Mouse (Mus musculus) fibroblast of lung, adult 2 months (primary cell): ENCODE results near the gene Sh3rf1.
"Not testable (repeated sequence)": the region's sequence is repeated elsewhere in the genome, so short reads cannot be mapped to it uniquely, and the experiment has no call there.

Experiments used
- DNase-seq: peaks from one replicate; pipeline ENCODE4 v3.0.0-alpha.2; 2011; ENCODE audit warnings: low read depth

The Sh3rf1 gene

DNA sequence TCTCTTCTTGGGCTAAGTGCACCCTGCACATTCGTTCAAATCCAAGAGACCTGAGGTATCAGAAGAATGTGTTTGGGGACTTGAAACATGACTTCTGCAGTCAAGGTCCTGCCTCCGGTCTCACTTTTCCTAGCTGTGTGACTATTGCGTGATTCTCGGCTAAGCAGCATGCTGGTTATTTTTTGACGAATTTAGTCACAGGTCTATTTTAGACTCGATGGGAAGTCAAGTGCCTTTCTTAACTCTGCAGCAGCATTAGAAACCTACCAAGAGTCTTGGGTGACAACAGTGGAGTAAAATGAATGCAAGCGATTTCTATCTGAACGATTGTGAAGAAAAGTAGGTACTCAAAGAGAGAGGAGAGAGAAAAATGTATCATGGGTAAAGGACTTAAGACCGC is 149.6 kb downstream of the Sh3rf1 start:
- DNase-seq: no peak

DNA sequence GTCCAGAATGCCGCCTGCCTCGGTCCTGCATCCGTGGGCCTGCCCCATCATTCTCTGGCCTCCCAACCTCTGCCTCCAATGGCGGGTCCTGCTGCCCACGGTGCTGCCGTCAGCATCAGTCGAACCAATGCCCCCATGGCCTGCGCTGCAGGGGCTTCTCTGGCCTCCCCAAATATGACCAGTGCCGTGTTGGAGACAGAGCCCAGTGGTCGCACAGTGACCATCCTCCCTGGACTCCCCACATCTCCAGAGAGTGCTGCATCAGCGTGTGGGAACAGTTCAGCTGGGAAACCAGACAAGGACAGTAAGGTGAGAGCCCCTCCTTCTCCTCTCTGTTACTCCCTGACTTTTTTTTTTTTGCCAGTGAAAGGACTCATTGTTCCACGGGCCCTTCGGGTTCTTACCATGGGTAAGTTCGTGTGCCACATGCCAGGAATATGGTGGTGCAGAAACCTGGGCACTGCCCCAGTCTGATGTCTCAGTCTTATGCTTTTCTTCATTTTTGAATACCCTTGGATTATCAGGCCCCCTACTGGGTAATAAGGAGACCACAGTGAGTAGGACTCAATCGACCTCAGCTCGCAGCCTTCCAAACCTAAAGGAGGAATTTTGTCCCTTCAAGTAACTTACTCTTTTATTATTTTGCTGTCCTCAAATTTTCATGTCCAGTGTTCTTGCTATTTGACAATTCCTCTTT is 150.5 kb downstream of the Sh3rf1 start:
- DNase-seq: peak; percentile 35

DNA sequence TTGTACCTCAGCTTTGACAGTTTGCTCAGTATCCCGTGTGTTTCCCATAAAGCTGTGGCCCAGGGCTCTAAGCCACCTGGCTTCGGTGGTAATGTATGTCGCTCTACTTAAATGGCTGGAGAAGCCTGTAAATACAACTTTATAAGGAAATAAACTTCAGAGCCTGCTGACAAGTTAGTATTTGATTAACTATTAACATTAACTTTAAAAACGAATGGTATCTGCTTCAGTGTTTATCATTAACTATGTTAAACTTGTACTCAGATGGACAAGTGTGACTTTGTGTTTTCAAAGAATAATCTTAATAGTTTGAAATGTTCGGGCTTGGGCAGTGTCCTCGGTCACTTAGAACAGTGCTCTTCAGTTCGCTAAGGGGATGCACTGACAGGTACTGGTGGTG is 151.5 kb downstream of the Sh3rf1 start:
- no peak for DNase-seq

DNA sequence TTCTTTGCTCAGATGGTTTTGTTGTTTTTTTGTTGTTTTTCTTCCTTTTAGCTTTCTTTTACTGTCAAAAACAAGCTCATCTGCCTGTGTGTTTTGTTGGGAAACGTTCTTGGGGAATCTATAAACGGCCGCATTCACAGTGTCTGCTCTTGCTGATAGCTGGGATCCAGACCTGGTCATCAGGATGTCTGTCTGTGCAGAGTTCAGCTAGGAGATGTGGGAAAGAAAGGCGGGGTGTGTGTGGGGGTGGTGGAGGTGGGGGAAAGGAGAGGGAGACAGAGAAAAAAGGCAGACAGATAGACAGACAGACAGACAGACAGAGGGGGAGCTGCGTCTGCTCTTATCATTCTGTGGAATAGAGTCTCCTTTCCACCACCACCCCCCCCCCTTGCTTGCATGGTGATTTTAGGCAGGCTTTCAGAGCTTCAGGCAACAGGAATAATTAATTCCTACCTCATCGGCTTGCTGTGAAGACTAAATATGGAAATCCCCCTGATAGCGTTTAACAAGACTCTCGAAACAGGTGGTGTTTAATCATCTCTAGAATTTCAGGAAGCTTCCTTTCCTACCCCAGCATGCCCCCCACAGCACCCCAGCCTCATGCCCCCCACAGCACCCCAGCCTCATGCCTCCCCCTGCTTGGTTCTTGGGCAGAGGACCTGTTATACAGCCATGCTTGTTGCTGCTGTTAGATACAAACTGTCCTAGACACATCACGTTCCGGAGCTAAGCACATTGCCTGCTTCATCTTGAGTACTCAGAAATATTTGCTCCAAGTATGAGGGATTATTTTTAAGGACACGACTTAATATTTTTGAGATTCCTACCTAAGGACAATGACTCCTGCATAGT is 155.4 kb downstream of the Sh3rf1 start:
- DNase-seq: no peak

DNA sequence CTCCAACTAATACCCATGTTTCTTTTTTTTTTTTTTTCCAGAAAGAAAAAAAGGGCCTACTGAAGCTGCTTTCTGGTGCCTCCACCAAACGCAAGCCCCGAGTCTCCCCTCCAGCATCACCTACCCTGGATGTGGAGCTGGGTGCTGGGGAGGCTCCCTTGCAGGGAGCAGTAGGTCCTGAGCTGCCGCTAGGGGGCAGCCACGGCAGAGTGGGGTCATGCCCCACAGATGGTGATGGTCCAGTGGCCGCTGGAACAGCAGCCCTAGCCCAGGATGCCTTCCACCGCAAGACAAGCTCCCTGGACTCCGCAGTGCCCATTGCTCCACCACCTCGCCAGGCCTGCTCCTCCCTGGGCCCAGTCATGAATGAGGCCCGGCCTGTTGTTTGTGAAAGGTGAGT is 160.9 kb downstream of the Sh3rf1 start:
- DNase-seq: no peak

DNA sequence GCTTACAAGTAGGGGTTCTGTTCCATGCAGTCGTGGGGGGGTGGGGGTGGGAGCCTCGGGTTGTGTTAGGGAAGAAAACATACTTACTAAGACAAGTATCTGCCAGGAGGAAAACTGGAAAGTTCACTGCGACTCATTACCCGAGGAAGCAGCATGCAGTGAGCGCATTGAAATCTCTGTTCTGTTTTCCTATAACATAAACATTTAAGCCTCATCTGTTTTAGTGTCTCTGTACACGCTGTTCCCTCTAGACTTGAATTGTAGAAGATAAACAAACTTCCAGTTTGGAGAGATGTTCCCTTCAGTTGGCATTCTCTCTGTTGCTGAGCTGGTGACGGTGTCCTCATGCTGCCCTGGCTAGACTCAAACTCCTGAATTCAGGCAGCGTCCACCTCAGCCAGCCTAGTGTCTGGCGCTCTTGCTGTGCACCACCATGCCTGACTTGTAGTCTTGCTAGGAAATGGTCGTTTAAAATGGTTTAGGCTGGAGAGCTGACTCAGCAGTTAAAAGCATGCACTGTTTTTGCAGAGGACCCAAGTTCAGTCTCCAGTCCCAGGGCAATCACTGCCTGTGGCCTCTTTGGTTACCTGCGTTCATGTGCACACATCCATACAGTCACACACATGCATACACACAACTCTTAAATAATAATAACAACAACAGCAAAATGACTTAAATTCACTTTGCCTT is 162.0 kb downstream of the Sh3rf1 start:
- no peak for DNase-seq

DNA sequence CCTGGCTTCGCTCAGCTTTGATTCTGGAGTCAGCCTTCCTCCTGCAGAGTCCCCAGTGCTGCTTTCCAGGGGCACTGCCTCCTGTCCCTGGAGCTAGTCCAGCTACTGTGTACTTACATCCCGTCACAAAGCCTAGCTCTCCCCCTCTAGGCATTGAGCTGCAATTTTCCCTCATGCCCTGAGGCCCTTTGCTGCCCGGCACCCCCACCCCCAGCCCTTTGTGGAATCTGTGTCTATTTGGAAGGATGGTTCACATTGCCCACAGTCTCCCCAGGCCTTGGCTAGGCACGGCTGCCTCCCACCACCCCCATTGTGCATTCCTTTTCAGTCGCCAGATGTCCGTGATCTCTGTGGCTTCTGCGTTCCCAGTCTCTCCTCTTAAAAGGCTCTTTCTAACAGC is 163.0 kb downstream of the Sh3rf1 start:
- DNase-seq: no peak

DNA sequence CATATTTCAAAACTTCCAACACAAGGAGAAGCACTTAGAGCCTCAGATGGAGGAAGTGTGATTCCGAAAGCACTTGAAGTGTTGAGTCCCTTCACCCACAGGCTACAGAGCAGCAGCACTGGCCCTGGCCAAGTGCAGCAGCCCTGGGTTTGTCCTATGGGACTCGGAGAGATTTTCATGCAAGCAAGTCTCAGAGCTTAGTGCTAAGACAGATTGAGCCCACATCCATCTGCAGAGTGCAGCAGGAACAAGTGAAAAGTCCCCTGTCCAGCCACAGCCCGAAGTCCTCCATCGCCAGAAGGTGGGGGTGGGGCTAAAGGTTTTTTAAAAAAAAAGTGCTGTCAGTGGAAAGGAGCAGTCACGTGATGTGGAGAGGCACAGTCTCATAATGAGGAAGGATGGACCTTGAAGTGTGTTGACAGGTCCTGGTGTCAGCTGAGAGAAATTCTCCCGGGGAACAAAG is 163.9 kb downstream of the Sh3rf1 start:
- no peak for DNase-seq

DNA sequence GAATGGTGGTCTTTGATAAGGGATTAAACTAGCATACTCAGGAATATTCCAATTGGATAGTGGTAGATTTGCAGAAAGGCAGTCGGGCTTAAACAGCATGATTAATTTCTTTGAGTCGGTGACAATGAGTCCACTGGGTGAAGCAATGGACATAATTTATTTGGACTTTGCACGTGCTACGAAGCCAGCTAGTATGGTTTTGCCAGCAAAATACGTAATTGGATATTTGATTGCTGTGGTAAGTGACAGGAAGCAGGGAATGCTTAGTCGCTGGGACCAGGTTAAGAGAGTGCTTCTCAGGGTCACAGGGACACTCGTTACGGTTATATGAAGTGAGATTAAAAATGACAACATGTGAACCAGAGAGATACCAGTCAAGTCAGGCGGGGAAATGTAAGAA is 164.7 kb downstream of the Sh3rf1 start:
- DNase-seq: no peak

DNA sequence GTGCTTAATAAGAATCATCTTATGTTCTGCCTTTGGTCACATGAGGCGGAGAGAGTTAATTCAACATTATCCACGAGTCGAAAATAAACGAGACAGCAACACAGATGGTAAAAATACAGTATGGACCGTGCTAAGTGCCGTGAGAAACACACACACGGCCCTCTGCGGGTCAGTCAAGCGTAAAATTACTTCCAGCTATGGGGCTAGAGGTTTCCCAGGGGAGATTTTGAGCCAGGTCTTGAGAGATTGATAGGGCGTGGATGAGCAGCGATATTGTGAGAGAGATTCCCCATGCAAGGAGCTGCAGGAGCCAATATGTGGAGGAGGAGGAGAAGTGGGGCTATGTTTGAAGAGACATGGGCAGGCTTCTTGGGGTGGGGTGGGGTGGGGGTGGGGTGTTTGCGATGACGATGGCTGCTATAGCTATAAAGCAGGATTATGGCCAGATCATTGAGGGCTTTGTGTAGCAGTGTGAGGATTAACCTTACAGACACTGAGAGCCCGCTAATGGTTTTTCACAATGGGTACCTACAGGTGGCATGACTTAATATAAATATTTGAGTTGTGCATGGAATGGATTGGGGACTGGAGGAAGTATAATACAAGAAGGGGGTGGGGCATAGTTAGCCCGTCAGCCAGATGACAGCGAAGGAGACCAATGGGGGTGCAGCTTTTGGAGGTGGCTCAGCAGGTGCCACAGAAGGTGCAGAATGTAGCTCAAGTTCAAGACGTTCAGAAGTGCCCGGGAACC is 166.8 kb downstream of the Sh3rf1 start:
- DNase-seq: no peak

DNA sequence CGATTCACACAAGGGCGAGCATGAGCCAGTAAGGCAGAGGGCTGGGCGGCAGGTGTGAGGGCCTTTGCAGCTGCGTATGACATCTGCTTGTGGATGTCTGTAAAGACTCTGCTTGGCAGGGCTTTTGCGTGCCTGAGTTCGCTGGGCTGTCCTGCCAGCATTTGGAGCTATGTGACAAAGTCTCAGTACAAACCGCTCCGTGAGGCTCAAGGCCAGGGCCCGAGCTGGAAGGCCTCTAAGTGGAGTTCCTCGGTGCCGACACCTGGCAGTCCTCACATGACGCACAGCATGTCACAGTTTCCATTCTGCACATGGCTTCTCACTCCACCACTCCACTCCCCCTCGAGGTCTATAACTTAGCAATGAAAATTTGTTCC is 167.4 kb downstream of the Sh3rf1 start:
- DNase-seq: no peak

DNA sequence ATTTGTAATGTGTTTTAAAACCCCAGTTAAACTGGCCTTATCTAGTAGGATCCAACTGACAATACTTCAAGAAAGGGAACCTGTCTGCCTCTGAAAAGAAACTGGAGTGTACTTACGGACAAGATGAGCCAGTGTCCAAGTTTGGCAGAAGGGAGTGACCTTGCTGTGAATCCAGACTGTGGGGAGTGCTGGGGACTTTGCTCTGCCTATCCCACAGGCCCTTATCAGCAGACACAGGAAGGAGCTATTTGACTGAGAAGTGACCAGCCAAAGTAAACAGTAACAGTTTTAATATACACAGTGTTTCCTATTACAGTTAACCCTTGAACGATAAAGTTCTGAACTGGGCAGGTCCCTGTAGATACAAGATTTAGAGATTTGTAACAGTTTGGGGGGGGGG is 173.5 kb downstream of the Sh3rf1 start:
- DNase-seq: no peak

DNA sequence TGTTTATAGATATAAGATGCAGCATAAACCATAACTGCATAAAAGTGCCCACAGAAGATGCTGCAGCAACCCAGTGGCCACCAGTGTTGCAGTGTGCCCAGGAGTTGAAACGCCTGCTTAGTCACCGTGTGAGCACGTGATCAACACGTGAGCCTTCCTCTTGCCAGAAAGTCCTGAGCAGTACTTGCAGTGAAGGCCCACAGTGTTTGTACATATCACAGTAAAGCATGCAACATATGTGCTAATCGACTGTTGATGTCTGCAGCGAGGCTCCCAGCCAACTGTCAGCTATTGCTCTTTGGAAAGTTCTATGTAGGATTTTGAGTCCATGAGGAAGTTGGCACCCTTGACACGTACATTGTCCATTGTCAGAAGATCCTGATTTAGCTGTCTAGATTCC is 174.1 kb downstream of the Sh3rf1 start:
- no peak for DNase-seq

DNA sequence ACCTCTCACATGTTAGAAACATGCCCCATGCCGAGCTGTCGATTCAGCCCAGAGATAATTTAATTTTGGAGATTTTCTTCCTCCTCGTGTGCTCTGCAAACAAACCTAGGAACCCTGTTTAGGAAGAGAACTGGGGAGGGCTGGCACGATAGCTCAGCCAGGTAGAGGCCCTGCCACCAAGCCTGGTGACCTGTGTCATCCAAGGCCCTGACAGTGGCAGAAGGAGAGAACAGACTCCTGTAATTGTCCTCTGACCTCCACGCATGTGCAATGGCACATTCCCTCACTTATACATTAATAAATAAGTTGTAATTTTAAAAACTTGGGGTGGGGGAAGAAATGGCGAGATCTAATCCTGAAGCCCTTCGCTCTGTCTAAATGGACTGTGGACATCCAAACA is 179.2 kb downstream of the Sh3rf1 start:
- DNase-seq: no peak

DNA sequence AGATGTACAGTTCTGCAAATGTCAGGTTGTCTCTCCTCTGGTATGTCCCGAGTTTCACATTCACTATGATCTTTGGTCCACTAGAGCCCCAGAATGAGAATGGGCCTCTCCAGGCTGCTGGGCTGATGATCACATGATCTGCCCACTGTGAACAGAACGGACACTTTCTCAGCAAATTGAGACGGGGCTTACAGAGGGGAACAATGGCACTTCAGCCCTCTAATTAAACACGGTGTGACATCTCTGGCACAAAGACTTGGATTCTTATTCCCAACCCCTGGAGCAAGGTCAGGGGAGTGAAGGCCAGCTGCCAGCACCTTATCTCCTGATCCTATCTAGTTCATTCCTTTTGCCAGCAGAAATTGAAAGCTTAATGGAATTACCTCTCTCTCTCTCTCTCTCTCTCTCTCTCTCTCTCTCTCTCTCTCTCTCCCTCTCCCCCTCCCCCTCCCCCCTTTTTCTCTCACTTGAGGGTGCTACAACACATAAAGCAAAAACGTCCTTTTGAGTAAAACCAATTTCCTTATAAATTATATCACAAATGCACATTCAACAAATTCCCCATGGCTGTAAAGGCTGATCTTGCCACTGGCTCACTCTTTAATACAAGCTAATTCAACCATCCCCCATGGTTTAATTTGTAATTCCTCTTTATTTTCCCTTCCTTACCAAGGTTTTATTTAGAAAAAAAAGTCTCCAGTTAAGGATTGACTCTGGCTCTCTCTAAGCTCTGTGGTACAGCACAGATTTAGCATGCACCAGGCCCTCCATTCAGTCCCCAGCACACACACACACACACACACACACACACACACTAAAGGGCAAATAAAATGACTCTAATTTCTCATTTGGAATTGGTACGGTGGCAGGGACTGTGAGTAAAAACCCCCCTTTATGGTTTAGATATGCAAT is 179.8 kb downstream of the Sh3rf1 start:
- DNase-seq: no peak

DNA sequence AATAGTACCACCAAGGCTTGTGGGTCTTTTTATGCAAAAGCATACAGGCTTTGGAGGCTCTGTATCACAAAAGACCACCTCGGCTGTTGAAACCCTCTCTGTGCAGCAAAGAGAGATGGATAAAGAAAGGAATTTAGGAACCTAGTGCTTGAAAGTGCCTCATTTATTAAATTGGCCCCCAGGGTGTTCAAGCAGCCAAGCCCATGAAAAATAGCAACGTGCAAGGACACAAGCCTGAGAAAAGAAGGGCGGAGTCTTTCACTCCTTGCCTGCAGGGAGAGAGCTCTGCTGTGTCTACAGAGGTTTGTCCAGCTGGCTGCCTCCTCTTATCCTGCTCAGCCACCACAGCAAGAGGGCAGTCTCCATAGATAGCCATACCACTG is 180.5 kb downstream of the Sh3rf1 start:
- DNase-seq: no peak

DNA sequence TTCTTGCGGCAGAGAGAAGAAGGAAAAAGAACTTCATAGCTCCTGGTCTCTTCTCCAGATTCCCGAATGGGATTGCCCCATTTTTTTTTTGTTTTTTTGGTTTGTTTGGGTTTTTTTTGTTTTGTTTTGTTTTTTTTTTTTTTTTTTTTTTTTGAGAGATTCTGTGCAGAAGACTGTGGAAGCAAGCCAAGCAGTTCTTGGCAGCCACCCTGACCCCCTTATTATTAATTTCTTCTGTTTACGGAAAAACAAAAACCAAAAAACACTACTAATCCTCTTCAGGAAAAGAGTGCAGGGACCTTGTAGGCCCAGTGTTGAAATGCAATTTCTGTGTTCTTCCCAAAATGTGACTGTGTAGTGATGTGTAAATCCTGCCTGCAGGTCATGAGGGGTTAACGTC is 185.4 kb downstream of the Sh3rf1 start:
- DNase-seq: no peak

DNA sequence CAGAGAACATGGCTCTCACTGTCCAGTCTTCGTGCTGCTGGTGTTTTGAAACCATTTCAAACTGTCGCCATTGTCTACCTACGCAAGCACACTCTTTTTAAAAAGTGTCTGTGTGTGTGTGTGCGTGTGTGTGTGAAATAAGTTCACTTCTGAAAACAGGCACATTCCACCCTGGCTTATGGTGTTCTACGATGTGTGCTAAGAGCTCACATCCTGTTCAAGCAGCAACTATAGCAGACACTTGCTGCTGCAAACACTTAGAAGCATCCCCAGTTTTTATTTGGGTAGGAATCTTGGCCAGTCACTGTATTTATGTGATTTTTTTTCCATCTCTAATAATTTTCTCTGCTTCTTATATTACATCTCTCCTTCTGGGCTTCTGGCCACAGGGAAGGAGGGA is 186.0 kb downstream of the Sh3rf1 start:
- not testable (repeated sequence) for DNase-seq

DNA sequence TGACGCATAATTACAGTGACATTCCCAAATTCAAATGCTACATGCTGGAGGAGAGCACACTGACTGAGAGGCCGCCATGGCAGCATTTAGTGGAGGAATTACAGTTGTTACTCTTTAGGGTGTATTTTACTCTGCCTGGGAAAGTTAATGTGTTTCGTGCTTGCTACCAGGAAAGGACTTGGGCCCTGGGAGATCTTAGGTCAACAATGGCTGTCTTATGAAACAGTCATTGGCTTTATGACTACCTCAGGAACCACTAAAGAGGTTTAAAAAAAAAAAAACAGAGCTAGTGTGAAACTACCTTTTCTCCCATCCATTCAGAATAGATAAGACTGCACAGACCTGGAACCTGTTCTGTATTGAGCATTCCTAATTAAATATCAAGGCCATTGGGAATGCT is 195.8 kb downstream of the Sh3rf1 start:
- no peak for DNase-seq

DNA sequence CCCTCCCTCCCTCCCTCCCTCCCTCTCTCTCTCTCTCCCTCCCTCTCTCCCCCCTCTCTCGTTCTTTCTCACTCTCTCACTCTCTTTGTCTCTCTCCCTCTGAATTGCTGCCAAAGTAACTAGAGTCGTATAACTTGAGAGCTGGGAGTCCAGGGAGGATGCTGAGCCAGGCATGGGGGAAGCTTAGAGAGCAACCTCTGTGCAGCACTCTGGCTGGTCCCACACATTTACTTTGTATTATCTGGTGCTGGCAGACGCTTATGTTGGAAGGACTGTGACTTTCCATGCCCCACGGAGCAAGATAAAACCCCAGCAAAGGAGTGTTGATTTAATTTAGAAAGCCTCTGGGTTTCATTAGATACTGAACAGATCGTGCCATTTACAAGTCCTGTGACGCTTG is 196.5 kb downstream of the Sh3rf1 start:
- no peak for DNase-seq

DNA sequence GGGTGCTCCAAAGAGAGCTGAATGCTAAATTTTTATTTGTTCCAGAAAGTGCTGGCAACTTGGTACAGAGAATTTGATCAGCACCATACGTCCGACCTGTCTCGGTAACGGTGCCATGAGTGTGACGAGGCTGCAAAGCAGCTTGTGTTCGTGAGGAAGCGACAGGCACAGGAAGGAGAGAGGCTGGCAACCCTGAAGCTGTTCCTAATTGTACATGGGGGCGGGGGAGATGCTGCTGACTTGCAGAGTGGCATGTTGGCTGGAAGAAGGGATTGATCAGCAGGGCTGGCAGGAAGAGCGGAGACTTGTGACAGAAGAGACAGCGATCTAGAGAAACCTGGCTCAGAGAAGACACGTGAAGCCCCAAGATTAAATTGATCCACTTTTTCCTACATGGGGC is 197.9 kb downstream of the Sh3rf1 start:
- no peak for DNase-seq
